ENCODE assay signal across 25 mouse cellular contexts in the genomic region with DNA sequence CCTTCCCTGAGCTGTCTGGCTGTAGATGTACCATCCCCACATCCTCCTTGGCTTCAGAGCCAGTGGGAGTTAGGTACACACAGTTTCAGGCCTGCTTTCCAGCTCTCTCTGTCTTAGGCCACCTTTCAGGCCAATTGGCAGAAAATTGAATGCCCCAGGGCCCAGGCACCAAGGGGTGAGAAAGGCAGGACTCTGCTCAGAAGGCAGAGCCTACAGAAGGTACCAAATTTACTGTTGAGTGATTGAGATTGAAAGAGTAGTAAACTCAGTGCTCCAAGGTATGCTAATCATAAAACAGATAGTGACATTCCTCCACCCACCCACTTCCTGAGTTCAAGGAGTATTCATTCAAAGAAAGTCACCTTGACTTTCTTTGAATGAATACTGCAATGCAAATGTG. TPM values are rescaled to one million over a fixed set of nuclear protein-coding genes. Genes with fewer than 3 reads are reported as not detected.
DNase-seq lines count a peak whose midpoint lies in the region; ATAC-seq lines count a peak whose summit lies in the region.
"Had no signal": no experiment of that assay in that cellular context is flagged by ENCODE, and none has a peak within 500 bp of the region (broad histone marks: within the 10 kb centered on the region; RNA-seq: fewer than 3 reads in every experiment).

No protein-coding gene starts in this region.

- peaks cover 3% of the 10 kb centered on the region for H3K27me3 ChIP-seq in liver, embryonic 12.5 days (replicated peaks)
- H3K27me3 ChIP-seq in heart, embryonic 12.5 days (replicated peaks): no peaks in the 10 kb centered on the region
- H3K27me3 ChIP-seq: embryonic facial prominence, embryonic 13.5 days; forebrain, embryonic 13.5 days; hindbrain, embryonic 12.5 days had no signal

- H3K9ac ChIP-seq in liver, embryonic 12.5 days: no peak overlapping the region
- H3K9ac ChIP-seq in heart, embryonic 12.5 days: no peak overlapping the region
- H3K9ac ChIP-seq: embryonic facial prominence, embryonic 13.5 days; forebrain, embryonic 13.5 days; forebrain, postnatal 0 days; hindbrain, embryonic 12.5 days had no signal

- DNase-seq in liver (no peak), R1 (ENCODE audit: low read depth, low spot score) (peak; percentile 78)
- peak; percentile 8 for DNase-seq in CD4-positive helper T cell, adult 2 months (ENCODE audit: low read depth, low spot score)
- DNase-seq in yolk sac, embryonic 10.5 days (ENCODE audit: low spot score): peak; percentile 11
- no peak for DNase-seq in layer of hippocampus, adult 9-11 months
- DNase-seq: adrenal gland, postnatal 14 days; B cell, adult 2 months; cerebellum, adult 11-12 months; cerebellum, adult 9-10 months; cerebellum, postnatal 25 days; forebrain, postnatal 0 days; gastrocnemius, adult 2 months; gastrocnemius, postnatal 25 days; heart, postnatal 10 days; heart, postnatal 4 days had no signal

- H3K9me3 ChIP-seq in liver, embryonic 12.5 days (replicated peaks): 0 out of 2 replicates have a peak, but pooled peaks cover 3% of the 10 kb centered on the region
- H3K9me3 ChIP-seq in heart, embryonic 12.5 days (replicated peaks): 0 out of 2 replicates have a peak, but pooled peaks cover 3% of the 10 kb centered on the region
- H3K9me3 ChIP-seq: embryonic facial prominence, embryonic 13.5 days; forebrain, embryonic 13.5 days had no signal

- ATAC-seq in liver, embryonic 12.5 days: no peak
- no peak for ATAC-seq in heart, embryonic 12.5 days (ENCODE audit: insufficient number of reproducible peaks, low FRiP score)
- ATAC-seq: activated CD4-positive, CD25-positive, alpha-beta regulatory T cell, adult 4 months; forebrain, embryonic 13.5 days; forebrain, postnatal 0 days; hindbrain, embryonic 16.5 days; inflammation-experienced regulatory T-cells, adult 6 months had no signal

- no peak overlapping the region for H3K4me3 ChIP-seq in liver, embryonic 12.5 days
- H3K4me3 ChIP-seq in heart, embryonic 12.5 days: no peak overlapping the region
- H3K4me3 ChIP-seq: embryonic facial prominence, embryonic 13.5 days; forebrain, embryonic 13.5 days; gastrocnemius, adult 2 months; hindbrain, embryonic 12.5 days had no signal

- peak overlapping the region; percentile 8; the same call in 1 of the 2 replicates for H3K27ac ChIP-seq in liver, embryonic 12.5 days
- no peak overlapping the region for H3K27ac ChIP-seq in heart, embryonic 12.5 days (ENCODE audit: poor library complexity, severe bottlenecking)
- H3K27ac ChIP-seq: embryonic facial prominence, embryonic 13.5 days; forebrain, embryonic 13.5 days; gastrocnemius, adult 2 months; hindbrain, embryonic 12.5 days had no signal

- H3K36me3 ChIP-seq in liver, embryonic 12.5 days: peaks cover 70% of the 10 kb centered on the region
- peaks cover 34% of the 10 kb centered on the region for H3K36me3 ChIP-seq in heart, embryonic 12.5 days

- H3K4me2 ChIP-seq in liver, embryonic 12.5 days: no peak overlapping the region
- H3K4me2 ChIP-seq in heart, embryonic 12.5 days: no peak overlapping the region
- H3K4me2 ChIP-seq: embryonic facial prominence, embryonic 13.5 days; forebrain, embryonic 13.5 days; hindbrain, embryonic 12.5 days had no signal

- H3K4me1 ChIP-seq in liver, embryonic 12.5 days: peaks cover 73% of the 10 kb centered on the region
- peaks cover 30% of the 10 kb centered on the region for H3K4me1 ChIP-seq in heart, embryonic 12.5 days (replicated peaks)
- H3K4me1 ChIP-seq: forebrain, embryonic 13.5 days had no signal

RNA-seq across cellular contexts. Expression of a gene that starts 10.7 kb away (rescaled TPM):
- polyA plus RNA-seq in liver, embryonic 12.5 days (2016; fragmentation: Nextera tagmentation; extraction: Ambion mirVana): 293 and 321 TPM in 2 replicates
- polyA plus RNA-seq in heart, embryonic 12.5 days (2016; fragmentation: Nextera tagmentation; extraction: Ambion mirVana): 90.0 and 95.3 TPM in 2 replicates

RNA-seq across cellular contexts. Expression of a gene that starts 13.1 kb away (rescaled TPM):
- 0.29 and 0.43 TPM in 2 replicates for polyA plus RNA-seq in liver, embryonic 12.5 days (2016; fragmentation: Nextera tagmentation; extraction: Ambion mirVana)
- polyA plus RNA-seq in heart, embryonic 12.5 days (2016; fragmentation: Nextera tagmentation; extraction: Ambion mirVana): 0.17 and 0.43 TPM in 2 replicates
- polyA plus RNA-seq: activated CD4-positive, CD25-positive, alpha-beta regulatory T cell, adult 4 months; cortical plate, adult 2 months; G1E; hindbrain, embryonic 12.5 days; hindbrain, embryonic 16.5 days; inflammation-experienced regulatory T-cells, adult 6 months had no signal

RNA-seq across cellular contexts. Expression of a gene that starts 17.5 kb away (rescaled TPM):
- polyA plus RNA-seq in liver, embryonic 12.5 days (2016; fragmentation: Nextera tagmentation; extraction: Ambion mirVana): 50.9 and 54.3 TPM in 2 replicates
- 62.2 and 65.6 TPM in 2 replicates for polyA plus RNA-seq in heart, embryonic 12.5 days (2016; fragmentation: Nextera tagmentation; extraction: Ambion mirVana)

RNA-seq across cellular contexts. Expression of a gene that starts 29.3 kb away (rescaled TPM):
- polyA plus RNA-seq in liver, embryonic 12.5 days (2016; fragmentation: Nextera tagmentation; extraction: Ambion mirVana): 153 and 162 TPM in 2 replicates
- 21.8 and 23.0 TPM in 2 replicates for polyA plus RNA-seq in heart, embryonic 12.5 days (2016; fragmentation: Nextera tagmentation; extraction: Ambion mirVana)
- polyA plus RNA-seq: G1E had no signal

RNA-seq across cellular contexts. Expression of a gene that starts 34.1 kb away (rescaled TPM):
- 30.8 and 32.3 TPM in 2 replicates for polyA plus RNA-seq in liver, embryonic 12.5 days (2016; fragmentation: Nextera tagmentation; extraction: Ambion mirVana)
- 32.2 and 32.8 TPM in 2 replicates for polyA plus RNA-seq in heart, embryonic 12.5 days (2016; fragmentation: Nextera tagmentation; extraction: Ambion mirVana)
- polyA plus RNA-seq: activated CD4-positive, CD25-positive, alpha-beta regulatory T cell, adult 4 months; G1E had no signal

Comparison
In these comparisons a context has a peak if more than half of its experiments do, and no peak if none do; other contexts are left out.
1. DNase-seq: peak in CD4-positive helper T cell, adult 2 months (single experiment), R1 (single experiment) and yolk sac, embryonic 10.5 days (single experiment); none in liver (single experiment) and layer of hippocampus, adult 9-11 months (single experiment).